Mouse (Mus musculus) myocyte (in vitro differentiated cells): ENCODE data around the gene Haus8.
"Not testable (repeated sequence)": the region's sequence is repeated elsewhere in the genome, so short reads cannot be mapped to it uniquely, and the experiment has no call there.

Experiments used
- E2F4 ChIP-seq: IDR thresholded peaks from one replicate; pipeline ENCODE4 v1.6.1; 2011; ENCODE audit warnings: mild to moderate bottlenecking, control low read depth, moderate library complexity; ENCODE audit not compliant: insufficient read depth
- POLR2A ChIP-seq: IDR thresholded peaks from one replicate; pipeline ENCODE4 v1.6.1; 2011; ENCODE audit warnings: low read depth, mild to moderate bottlenecking, control low read depth, moderate library complexity; ENCODE audit not compliant: insufficient read length

GRCm38 (mm10) chr8:71214266-71214665 lies 58.5 kb downstream of the Haus8 start:
- not testable (repeated sequence) for TF ChIP-seq POLR2A, E2F4
